Mouse (Mus musculus) layer of hippocampus, adult 8-10 months (tissue): ENCODE measurements around the gene Gm49366. TPM values are rescaled to one million over a fixed set of nuclear protein-coding genes. Genes with fewer than 3 reads are reported as not detected.
"Not testable (repeated sequence)": the region's sequence is repeated elsewhere in the genome, so short reads cannot be mapped to it uniquely, and the experiment has no call there.

Source experiments
- DNase-seq, 2 experiments: peaks; one replicate each; pipeline ENCODE4 v3.0.0; 2022; ENCODE audit warnings: low spot score in 2 of 2
- total RNA-seq, 4 experiments: library from RNA; stranded (reverse); gene quantifications; 2 replicates each; pipeline ENCODE4 v1.2.4; 2022

Gene Gm49366
- total RNA-seq, result not detected

- not testable (repeated sequence) for DNase-seq
These were observed at the start of gene Gm49366 for GRCm38 (mm10) chr12:84038691-84039111. Gm49366 (plus strand) TSS chr12:84038935.

DNA sequence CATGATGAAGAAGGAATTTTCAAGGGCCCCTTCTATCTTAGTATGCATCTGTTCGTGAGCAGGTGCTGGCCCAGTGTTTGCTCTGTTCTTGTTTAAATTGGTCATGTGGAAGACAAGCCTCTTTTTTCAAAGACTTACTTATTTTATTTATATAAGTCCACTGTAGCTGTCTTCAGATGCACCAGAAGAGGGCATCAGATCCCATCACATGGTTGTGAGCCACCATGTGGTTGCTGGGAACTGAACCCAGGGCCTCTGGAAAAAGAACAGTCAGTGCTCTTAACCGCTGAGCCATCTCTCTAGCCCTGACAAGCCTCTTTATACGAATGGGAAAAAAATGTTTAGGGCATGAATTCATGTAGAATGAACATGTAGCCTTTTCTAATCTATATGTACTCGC lies 49.4 kb upstream of the Gm49366 start:
- no peak for DNase-seq

GRCm38 (mm10) chr12:83997221-83997620 lies 41.5 kb upstream of the Gm49366 start:
- no peak for DNase-seq

GRCm38 (mm10) chr12:83998341-83999107 lies 40.2 kb upstream of the Gm49366 start:
- DNase-seq, result peak; percentile 20 to 28

DNA sequence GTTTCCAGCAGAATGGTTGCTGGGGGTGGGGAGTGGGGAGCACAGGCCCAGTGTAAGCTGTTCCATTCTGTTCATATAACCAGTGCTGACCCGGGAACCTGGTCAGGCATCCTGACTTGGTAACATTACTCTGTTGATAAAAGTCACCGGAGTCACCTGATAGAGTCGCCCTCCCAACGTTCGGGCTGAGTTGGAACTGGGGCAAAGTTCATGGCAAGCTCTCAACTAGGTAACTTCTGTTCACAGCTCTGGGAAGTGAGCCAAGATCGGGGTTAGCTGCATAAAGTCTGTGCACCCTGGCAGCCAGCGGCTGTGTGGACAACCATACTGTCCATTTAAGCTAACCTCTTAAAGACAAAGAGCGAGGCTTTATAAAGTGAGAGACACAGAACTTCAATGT lies 39.5 kb upstream of the Gm49366 start:
- not testable (repeated sequence) for DNase-seq

DNA sequence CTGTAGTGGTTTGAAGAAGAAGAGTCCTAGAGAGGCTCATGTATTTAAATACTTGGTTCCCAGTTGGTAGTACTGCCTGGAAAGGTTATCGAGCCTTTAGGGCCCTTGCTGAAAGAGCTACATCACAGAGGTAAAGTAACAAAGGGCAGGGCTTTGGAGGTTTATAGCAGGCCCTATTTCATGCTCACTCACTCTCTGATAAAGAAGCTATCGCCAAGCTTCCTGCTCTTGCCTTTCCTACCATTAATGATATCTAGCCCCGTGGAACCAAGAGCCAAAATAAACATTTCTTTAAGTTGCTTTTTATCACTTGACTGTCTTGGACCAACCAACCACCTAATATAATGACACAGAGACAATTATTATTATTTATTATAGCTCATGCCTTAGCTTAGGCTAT lies 38.3 kb upstream of the Gm49366 start:
- no peak for DNase-seq

- DNase-seq, result no peak
These were observed 34.9 kb upstream of the Gm49366 start for GRCm38 (mm10) chr12:84003866-84004265.

DNA sequence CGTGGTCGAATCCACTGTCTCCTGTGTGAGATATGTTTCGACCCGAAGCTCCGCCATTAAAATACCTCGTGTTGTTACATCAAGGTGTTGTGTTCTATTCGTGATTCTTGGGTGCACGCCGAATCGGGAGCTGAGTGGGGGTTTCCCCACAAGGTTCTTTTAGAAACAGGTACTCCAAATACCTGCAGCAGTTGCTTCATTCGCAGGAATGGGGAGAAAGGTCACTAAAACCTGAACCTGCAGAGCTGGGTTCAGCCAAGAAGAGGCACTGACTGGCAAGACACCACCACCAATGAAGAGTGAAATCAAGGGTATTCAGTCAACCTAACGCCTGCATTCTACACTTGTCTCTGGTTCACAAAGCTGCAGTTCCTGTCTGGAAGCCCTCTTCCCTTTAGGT lies 30.5 kb upstream of the Gm49366 start:
- DNase-seq, result no peak

- no peak for DNase-seq
These were observed 30.0 kb upstream of the Gm49366 start for GRCm38 (mm10) chr12:84008729-84009128.

DNA sequence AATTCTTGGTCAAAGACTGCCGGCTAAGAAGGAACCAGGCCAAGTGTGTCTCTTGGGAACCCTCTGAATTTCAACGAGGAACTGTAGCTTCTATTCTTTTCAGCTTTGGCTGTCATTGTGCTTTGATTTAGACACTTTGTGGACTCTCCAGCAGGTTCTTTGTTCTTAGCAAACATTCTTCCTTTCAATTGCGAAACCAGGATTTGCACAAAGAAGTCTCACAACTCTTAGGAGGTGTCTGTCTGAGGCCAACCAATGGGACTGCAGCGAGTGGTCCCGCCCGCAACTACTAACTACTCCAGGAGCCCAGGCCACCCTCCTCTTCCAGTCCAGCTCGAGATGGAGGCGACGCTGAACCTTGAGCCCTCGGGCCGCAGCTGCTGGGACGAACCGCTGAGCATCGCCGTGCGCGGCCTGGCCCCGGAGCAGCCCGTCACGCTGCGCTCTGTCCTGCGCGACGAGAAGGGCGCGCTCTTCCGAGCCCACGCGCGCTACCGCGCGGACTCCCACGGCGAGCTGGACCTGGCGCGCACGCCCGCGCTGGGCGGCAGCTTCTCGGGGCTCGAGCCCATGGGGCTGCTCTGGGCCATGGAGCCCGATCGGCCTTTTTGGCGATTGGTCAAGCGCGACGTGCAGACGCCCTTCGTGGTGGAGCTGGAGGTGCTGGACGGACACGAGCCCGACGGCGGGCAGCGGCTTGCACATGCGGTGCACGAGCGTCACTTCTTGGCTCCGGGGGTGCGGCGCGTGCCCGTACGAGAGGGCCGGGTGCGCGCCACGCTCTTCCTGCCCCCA lies 29.4 kb upstream of the Gm49366 start, which contains the start of gene Acot1:
Gene Acot1, plus strand, starts transcription at position 320 of the 795 bp plus-strand sequence.
- peak; percentile 58 to 63 for DNase-seq

GRCm38 (mm10) chr12:84010201-84010600 lies 28.5 kb upstream of the Gm49366 start:
- DNase-seq, result no peak

DNA sequence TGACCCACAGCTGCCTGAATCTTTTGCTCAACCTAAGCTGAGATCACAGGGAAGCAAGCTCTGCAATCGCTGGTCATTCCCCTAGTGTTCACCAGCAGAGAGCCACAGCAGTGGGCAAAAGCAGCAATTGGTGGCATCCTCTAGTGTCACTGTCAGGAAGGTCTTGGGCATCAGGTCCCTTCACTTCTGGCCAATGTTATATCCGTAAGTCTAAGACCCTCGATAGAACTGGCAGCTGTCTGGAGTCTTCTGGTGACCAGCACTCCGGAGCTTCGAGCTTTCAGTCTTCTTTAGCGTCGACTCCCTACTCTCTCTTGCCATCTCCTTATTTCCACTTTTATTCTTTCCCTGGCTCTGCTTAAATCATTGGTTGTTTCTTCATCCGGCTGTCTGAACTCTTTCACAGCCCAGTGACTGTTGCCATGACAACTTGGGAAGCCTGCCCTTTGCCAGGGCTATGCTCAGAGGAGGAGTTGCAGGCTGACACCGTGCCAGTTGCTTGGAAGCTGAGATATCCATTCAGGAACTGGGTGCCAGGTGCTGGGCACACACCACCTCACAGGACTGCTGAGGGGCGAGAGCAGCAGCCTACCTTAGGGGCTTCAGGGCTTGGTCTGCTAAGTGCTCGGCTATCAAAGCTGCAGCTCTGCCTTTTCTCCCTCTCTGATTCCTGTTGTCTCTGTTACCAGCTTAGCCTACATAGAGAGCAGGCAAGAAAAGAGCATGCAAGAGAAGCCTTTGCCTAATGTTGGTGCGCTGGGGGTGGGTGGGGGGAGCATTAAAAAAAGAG lies 27.3 kb upstream of the Gm49366 start:
- DNase-seq, result peak; percentile 72 to 77

DNA sequence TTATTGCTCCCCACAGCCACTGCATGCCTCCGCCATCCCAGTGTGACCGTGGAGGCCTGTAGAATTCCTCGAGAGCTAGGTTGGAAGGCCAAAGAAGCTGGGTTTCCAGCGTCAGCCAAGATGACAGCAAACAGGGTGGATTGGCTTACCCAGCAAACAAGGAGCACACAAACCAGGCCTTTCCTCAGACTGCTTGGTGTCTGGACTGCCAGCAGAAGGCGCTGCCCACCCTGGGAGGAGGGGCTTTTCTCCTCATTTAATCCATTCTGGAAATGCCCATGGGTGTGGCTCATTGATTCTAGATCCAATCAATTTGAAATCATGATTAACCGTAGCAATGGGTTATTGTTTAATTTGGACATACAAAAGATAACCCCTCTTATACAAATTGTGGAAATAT lies 25.6 kb upstream of the Gm49366 start:
- DNase-seq, result no peak

- peak; percentile 28 for DNase-seq
These were observed 25.0 kb upstream of the Gm49366 start for GRCm38 (mm10) chr12:84013701-84014100.

DNA sequence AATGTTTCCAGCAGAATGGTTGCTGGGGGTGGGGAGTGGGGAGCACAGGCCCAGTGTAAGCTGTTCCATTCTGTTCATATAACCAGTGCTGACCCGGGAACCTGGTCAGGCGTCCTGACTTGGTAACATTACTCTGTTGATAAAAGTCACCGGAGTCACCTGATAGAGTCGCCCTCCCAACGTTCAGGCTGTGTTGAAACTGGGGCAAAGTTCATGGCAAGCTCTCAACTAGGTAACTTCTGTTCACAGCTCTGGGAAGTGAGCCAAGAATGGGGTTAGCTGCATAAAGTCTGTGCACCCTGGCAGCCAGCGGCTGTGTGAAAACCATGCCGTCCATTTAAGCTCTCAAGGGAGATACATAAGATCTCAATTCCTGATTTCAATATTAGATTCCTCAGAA lies 18.2 kb upstream of the Gm49366 start:
- not testable (repeated sequence) for DNase-seq

DNA sequence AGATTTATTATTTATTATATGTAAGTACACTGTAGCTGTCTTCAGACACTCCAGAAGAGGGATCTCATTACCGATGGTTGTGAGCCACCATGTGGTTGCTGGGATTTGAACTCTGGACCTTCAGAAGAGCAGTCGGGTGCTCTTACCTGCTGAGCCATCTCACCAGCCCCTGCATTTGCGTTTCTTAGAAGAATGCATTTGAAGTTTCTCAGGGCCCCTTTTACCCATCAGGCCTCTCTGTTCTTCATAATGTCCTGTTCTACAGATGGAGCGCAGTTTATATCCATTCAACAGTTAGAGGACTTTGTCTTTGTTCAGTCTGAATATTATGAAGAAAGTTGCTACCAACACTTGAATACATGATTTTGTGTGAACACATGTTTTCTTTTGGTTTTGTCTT lies 16.5 kb upstream of the Gm49366 start:
- not testable (repeated sequence) for DNase-seq

DNA sequence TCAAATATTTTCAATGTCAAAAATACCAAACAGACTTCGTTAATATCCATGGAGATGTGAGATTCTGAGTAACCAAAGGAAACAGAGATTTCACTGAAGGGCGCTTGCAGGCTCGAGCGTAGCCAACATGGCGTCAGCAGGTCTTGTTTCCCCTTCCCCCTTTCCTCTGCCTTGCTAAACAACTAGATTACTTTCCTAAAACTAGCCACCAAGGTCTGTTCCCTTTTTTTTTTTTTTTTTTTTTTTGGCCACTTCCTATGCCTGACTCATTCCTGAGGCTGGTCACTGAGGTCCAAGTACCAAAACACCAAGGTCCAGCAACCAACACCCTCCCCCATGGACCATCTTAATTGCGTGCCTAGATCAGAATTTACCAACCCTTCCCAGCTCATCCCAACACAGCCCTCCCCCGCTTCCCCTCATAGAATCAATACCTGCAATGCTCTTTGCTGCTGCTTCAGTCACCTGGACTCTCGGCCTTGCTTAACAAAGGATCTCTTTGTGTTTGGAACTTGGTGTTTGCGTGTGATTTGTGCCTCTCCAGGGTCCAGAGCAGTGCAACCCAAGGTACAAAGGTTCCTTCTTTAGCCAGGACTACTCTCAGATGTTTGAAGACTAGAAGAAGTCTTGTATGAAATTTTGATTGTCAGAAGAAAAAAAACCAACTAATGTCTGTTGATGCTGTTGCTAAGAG lies 15.5 kb upstream of the Gm49366 start:
- DNase-seq, result no peak

DNA sequence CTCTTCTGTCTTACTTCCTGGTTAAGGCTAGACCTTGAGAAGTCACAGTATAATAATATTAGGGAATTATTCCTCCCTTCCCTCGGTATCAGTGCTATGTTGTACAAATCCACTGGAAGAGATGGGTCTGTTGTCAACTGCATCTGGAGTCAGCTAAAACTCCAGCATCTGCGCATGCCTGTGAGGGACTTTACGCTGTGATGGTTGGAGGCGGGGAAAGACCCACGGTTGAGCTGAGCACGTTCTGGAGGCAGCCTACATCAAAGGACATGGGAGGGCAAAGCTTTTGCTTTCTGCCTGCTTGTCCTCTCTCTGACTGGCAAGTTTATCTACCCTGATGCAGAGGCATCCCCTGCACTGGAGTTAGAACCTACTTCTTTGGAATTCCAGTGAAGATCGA lies 12.8 kb upstream of the Gm49366 start:
- no peak for DNase-seq

GRCm38 (mm10) chr12:84028328-84028727 lies 10.4 kb upstream of the Gm49366 start:
- DNase-seq, result not testable (repeated sequence)

DNA sequence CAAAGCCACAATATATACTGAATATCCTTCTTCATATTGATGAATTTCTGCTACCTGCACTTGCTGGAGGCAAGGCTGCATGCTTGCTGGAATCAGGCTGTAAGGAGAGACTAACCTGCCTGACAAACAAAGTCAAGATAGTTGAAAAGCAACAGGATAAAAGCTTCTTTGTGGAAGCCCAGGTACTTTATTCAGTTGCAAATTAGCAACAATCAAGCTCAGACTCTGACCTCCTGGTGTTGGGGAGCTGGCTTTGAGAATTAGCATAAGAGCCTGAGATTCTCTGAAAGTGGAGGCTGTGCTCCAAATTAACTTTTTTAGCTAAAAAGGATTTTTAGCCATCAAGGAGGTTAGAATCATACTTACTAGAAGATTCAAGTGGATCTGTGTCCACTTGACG lies 9.7 kb upstream of the Gm49366 start:
- DNase-seq, result not testable (repeated sequence)
